Mouse (Mus musculus): ENCODE results near the gene Pip5k1a.

- peak; percentile 87 for TF ChIP-seq CTCF (IDR thresholded peaks at IDR 0.05; ENCODE audit: low read depth)
- TF ChIP-seq EP300 (IDR thresholded peaks at IDR 0.05; ENCODE audit: low read depth): no peak
Measured at GRCm38 (mm10) chr3:95053701-95054100, 53.0 kb downstream of the Pip5k1a start.

Data from liver, embryonic 14.5 days (tissue).